Mouse (Mus musculus): Measurements from ENCODE around the gene Mpg. TPM values are rescaled to one million over a fixed set of nuclear protein-coding genes. Genes with fewer than 3 reads are reported as not detected.

Mpg gene
- polyA plus RNA-seq, 1 experiment: 21.0 TPM

DNA sequence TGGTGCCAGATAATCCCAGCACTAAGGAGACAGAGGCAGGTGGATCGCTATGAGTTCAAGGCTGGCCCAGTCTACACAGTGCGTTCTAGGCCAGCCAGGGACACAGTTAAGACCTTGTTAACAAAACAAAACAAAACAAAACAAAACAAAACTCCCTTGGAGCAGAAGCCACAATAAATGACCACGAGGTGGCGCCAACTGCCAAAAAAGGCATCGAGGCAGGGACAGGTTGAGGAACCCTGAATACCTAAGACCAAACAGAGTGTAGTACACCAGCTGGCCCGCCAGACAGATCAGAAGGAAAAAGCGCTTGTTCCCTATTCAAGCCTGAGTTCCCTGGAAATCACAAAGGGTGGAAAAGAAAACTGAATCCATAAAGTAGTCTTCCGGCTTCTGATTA is 9.5 kb upstream of the Mpg start:
- Histone ChIP-seq H3K27ac (ENCODE audit: control insufficient read depth, insufficient read depth, low read length) (no peak overlapping the region), H3K4me1 (replicated peaks; ENCODE audit: control insufficient read depth, insufficient read depth, low read length) (peaks cover 6% of the 10 kb centered on the region), H3K4me3 (ENCODE audit: control insufficient read depth, insufficient read depth, low read length) (no peak overlapping the region), H3K27me3 (ENCODE audit: control insufficient read depth, insufficient read depth, low read length) (peaks cover 12% of the 10 kb centered on the region), H3K36me3 (ENCODE audit: control insufficient read depth, insufficient read depth, low read length) (no peaks in the 10 kb centered on the region)
- DNase-seq: peak; percentile 70
- 26% methylated on average over 8 of the region's 8 CpGs for WGBS
- no peak for TF ChIP-seq POLR2A (IDR thresholded peaks at IDR 0.05; ENCODE audit: control insufficient read depth, extremely low read depth, insufficient read depth, low read length, poor library complexity)
- no peak for TF ChIP-seq CTCF (IDR thresholded peaks at IDR 0.05; ENCODE audit: borderline replicate concordance, control insufficient read depth, extremely low read depth, insufficient read depth, low read length, poor library complexity)

DNA sequence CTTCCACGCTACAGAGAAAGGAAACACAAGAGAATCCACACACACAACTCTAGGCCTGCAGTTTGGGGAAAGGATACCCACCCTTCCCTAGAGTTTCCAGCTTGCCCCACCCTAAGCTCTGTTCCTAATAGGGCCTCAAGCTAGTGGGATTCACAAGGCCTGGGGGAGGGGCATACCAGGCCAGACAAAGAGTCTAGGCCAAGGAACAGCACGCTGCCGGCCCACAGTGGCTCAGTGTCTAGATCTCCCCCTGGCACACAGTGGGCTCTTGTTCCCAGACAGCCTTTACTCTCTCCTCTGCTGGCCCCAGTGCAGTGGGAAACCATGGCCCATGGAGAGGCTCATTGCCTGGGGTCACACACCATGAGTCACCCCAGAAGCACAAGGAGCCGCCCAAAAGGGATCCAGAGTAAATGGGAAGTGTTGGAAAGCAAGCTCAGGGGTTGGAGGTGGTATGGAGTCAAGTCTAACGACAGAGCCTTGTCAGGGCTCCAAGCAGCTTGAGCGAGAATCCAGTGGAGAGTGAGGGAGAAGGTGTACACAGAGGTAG is 7.7 kb upstream of the Mpg start:
- H3K4me1 ChIP-seq (replicated peaks; ENCODE audit: control insufficient read depth, insufficient read depth, low read length): peaks cover 14% of the 10 kb centered on the region
- H3K36me3 ChIP-seq (ENCODE audit: control insufficient read depth, insufficient read depth, low read length): no peaks in the 10 kb centered on the region
- H3K27me3 ChIP-seq (ENCODE audit: control insufficient read depth, insufficient read depth, low read length): peaks cover 25% of the 10 kb centered on the region
- 89% methylated on average over 6 of the region's 6 CpGs for WGBS
- H3K4me3 ChIP-seq (ENCODE audit: control insufficient read depth, insufficient read depth, low read length): no peak overlapping the region
- TF ChIP-seq CTCF (IDR thresholded peaks at IDR 0.05; ENCODE audit: borderline replicate concordance, control insufficient read depth, extremely low read depth, insufficient read depth, low read length, poor library complexity): no peak
- no peak for TF ChIP-seq POLR2A (IDR thresholded peaks at IDR 0.05; ENCODE audit: control insufficient read depth, extremely low read depth, insufficient read depth, low read length, poor library complexity)
- no peak overlapping the region for H3K27ac ChIP-seq (ENCODE audit: control insufficient read depth, insufficient read depth, low read length)
- no peak for DNase-seq

GRCm38 (mm10) chr11:32219287-32219686 is 7.0 kb upstream of the Mpg start:
- 95% methylated on average over 10 of the region's 10 CpGs for WGBS
- Histone ChIP-seq H3K27ac (ENCODE audit: control insufficient read depth, insufficient read depth, low read length) (no peak overlapping the region), H3K36me3 (ENCODE audit: control insufficient read depth, insufficient read depth, low read length) (no peaks in the 10 kb centered on the region), H3K4me1 (replicated peaks; ENCODE audit: control insufficient read depth, insufficient read depth, low read length) (peaks cover 14% of the 10 kb centered on the region), H3K4me3 (ENCODE audit: control insufficient read depth, insufficient read depth, low read length) (no peak overlapping the region), H3K27me3 (ENCODE audit: control insufficient read depth, insufficient read depth, low read length) (peaks cover 25% of the 10 kb centered on the region)
- DNase-seq: no peak
- TF ChIP-seq CTCF (IDR thresholded peaks at IDR 0.05; ENCODE audit: borderline replicate concordance, control insufficient read depth, extremely low read depth, insufficient read depth, low read length, poor library complexity) (no peak), POLR2A (IDR thresholded peaks at IDR 0.05; ENCODE audit: control insufficient read depth, extremely low read depth, insufficient read depth, low read length, poor library complexity) (no peak)

- H3K4me3 ChIP-seq (ENCODE audit: control insufficient read depth, insufficient read depth, low read length): no peak overlapping the region
- H3K27me3 ChIP-seq (ENCODE audit: control insufficient read depth, insufficient read depth, low read length): peaks cover 25% of the 10 kb centered on the region
- no peak overlapping the region for H3K27ac ChIP-seq (ENCODE audit: control insufficient read depth, insufficient read depth, low read length)
- 84% methylated on average over 10 of the region's 10 CpGs for WGBS
- peaks cover 24% of the 10 kb centered on the region for H3K4me1 ChIP-seq (replicated peaks; ENCODE audit: control insufficient read depth, insufficient read depth, low read length)
- TF ChIP-seq POLR2A (IDR thresholded peaks at IDR 0.05; ENCODE audit: control insufficient read depth, extremely low read depth, insufficient read depth, low read length, poor library complexity) (no peak), CTCF (IDR thresholded peaks at IDR 0.05; ENCODE audit: borderline replicate concordance, control insufficient read depth, extremely low read depth, insufficient read depth, low read length, poor library complexity) (no peak)
- H3K36me3 ChIP-seq (ENCODE audit: control insufficient read depth, insufficient read depth, low read length): no peaks in the 10 kb centered on the region
- no peak for DNase-seq
Observed at GRCm38 (mm10) chr11:32220607-32221224, 5.6 kb upstream of the Mpg start.

DNA sequence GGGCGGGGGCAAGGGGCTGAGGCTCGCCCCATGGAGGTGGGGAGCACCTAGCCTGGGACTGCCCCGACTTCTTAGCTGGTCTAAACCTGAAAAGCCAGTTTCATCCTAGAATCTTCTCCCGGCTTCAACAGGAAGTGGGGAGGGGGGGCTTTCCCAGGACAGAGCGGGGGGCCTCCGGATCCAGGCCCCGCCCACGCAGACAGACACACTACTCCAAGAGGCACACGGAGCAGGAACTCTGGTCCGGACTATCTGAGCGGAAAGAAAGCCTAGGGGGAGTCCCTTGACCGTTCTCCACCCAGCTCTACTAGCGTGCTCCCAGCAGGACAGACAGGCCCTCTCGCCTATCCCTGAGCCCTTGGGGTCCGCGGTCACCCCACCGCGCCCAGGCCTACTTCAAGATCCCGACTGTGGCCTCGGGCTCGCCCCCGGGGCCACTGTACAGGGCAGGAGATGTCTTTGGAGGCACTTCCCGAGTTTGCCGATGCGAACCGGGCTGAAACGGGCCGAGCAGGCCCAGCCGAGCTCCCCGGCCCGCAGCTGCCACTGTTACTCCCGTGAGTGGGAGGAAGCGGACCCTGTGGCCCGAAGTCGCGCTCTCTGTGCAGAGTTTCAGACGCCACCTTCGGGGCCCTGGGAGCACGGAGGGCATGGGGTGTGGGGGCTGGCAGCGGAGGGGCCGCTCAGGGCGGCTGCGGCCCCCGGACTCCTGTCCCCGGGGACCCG is 4.9 kb upstream of the Mpg start:
- peaks cover 29% of the 10 kb centered on the region for H3K4me1 ChIP-seq (replicated peaks; ENCODE audit: control insufficient read depth, insufficient read depth, low read length)
- 6% methylated on average over 46 of the region's 46 CpGs for WGBS
- peaks cover 25% of the 10 kb centered on the region for H3K27me3 ChIP-seq (ENCODE audit: control insufficient read depth, insufficient read depth, low read length)
- H3K36me3 ChIP-seq (ENCODE audit: control insufficient read depth, insufficient read depth, low read length): no peaks in the 10 kb centered on the region
- peak overlapping the region; percentile 35 for H3K4me3 ChIP-seq (ENCODE audit: control insufficient read depth, insufficient read depth, low read length)
- TF ChIP-seq CTCF (IDR thresholded peaks at IDR 0.05; ENCODE audit: borderline replicate concordance, control insufficient read depth, extremely low read depth, insufficient read depth, low read length, poor library complexity) (no peak), POLR2A (IDR thresholded peaks at IDR 0.05; ENCODE audit: control insufficient read depth, extremely low read depth, insufficient read depth, low read length, poor library complexity) (0 out of 2 replicates have a peak, but pooled peaks have one; percentile 30)
- DNase-seq: peak; percentile 16
- H3K27ac ChIP-seq (ENCODE audit: control insufficient read depth, insufficient read depth, low read length): no peak overlapping the region

- 2% methylated on average over 71 of the region's 72 CpGs for WGBS
Observed at GRCm38 (mm10) chr11:32221951-32222409, 4.3 kb upstream of the Mpg start, which contains the start of gene Rhbdf1. Gene Rhbdf1 (minus strand): TSS chr11:32222300.

More at GRCm38 (mm10) chr11:32221951-32222409, 4.3 kb upstream of the Mpg start, which contains the start of gene Rhbdf1:
- H3K4me3 ChIP-seq (ENCODE audit: control insufficient read depth, insufficient read depth, low read length): peak within 1 kb of the TSS; percentile 35
- H3K4me1 ChIP-seq (replicated peaks; ENCODE audit: control insufficient read depth, insufficient read depth, low read length): peaks cover 32% of the 10 kb centered on the region
- no peak within 1 kb of the TSS for H3K27ac ChIP-seq (ENCODE audit: control insufficient read depth, insufficient read depth, low read length)
- TF ChIP-seq CTCF (IDR thresholded peaks at IDR 0.05; ENCODE audit: borderline replicate concordance, control insufficient read depth, extremely low read depth, insufficient read depth, low read length, poor library complexity): no peak
- no peak for TF ChIP-seq POLR2A (IDR thresholded peaks at IDR 0.05; ENCODE audit: control insufficient read depth, extremely low read depth, insufficient read depth, low read length, poor library complexity)
- H3K27me3 ChIP-seq (ENCODE audit: control insufficient read depth, insufficient read depth, low read length): peaks cover 25% of the 10 kb centered on the region
- DNase-seq: no peak
- no peaks in the 10 kb centered on the region for H3K36me3 ChIP-seq (ENCODE audit: control insufficient read depth, insufficient read depth, low read length)
